Mouse (Mus musculus) thymus, postnatal 10 days (tissue): ENCODE results near the gene Olfr382.
"Not testable (repeated sequence)": the region's sequence is repeated elsewhere in the genome, so short reads cannot be mapped to it uniquely, and the experiment has no call there.

Source experiments
- DNase-seq, 2 experiments: peaks; one replicate each; pipeline ENCODE4 v3.0.0; 2021; ENCODE audit warnings: low spot score in 2 of 2

Olfr382 gene

DNA sequence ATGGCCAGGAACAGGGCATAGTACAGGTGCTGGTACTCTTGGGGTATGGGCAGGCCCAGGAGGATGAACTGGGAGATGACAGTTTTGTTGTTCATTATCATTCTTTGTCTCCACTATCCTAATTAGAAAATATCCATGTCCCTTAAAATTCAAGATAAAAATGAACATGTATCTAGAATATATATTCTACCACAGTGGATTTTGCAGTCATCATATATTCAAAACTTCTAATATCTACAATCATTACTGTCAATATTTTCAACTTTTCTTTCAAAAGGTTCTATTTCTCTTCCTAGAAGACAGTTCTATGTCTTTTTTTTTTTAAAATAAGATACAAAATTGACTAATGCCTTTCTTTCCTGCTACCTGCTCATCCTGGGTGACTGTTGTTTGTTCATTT lies at the start of gene Olfr382:
TSS of gene Olfr382 (minus strand) at position 101 of the 400 bp plus-strand sequence.
- no peak for DNase-seq

DNA sequence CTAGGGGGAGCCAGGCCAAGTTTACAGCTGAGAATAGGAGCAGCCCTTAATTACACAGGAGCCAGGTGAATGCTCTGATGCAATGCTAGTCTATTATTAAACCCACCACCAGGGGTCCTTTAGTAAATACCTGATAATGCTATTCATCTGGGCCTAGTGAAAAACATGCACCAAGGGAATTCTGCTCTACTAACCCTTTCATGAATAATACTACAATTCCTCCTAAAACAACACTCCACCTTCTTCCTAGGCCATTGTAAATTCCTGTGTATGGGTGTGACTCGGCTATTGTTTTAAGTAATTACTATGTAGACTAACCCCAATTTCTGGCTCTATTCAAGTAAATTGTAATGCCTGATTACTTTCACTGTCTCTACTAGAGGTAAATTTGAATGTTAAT lies 12.0 kb upstream of the Olfr382 start:
- not testable (repeated sequence) for DNase-seq

DNA sequence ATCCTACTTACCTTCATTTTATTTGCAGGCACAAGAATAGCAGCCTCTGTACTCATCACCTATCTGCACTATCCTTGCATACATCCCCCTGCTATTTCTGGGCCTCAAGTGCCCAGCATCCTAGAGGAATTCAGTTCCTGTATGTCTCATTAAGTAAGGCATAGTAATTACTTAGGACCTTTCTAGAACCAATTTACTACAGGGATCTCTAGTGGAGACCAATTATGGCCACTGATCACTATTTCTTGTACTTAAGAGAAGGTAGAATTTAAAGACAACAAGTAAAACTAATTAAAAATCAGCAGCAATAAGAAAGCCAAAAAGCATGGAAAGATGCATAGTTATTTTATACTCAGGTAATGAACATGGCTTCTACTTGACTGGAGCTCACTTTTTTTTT lies 25.5 kb downstream of the Olfr382 start, which contains the start of gene Olfr381:
TSS of gene Olfr381 (minus strand) at position 101 of the 400 bp plus-strand sequence.
- no peak for DNase-seq
